Mouse (Mus musculus) kidney, adult 2 months (tissue): ENCODE results near the gene Krt15.

Experiments used
- CTCF ChIP-seq: fragments of 200-500 bp; conservative IDR thresholded peaks from 2 replicates; pipeline ENCODE4 v1.5.1; 2011; ENCODE audit warnings: low read depth, mild to moderate bottlenecking, control low read depth, low read length, moderate library complexity, mixed read lengths; ENCODE audit not compliant: insufficient read depth, insufficient read length
- POLR2A ChIP-seq: fragments of 200-500 bp; IDR thresholded peaks from one replicate; pipeline ENCODE4 v1.6.1; 2011; ENCODE audit warnings: low read depth, low read length, control low read depth

GRCm38 (mm10) chr11:100135731-100136130 lies at the start of gene Krt15:
- TF ChIP-seq POLR2A (no peak), CTCF (no peak)
